Mouse (Mus musculus) lung, embryonic 14.5 days (tissue): Measurements from ENCODE around the gene Pla1a. TPM values are rescaled to one million over a fixed set of nuclear protein-coding genes. Genes with fewer than 3 reads are reported as not detected.

Experiments used
- ATAC-seq: fragments of 200-750 bp; cut with Nextera tagmentation; 2 replicates; pipeline ENCODE4 v1.8.0; 2017; ENCODE audit warnings: mild to moderate bottlenecking, moderate TSS enrichment, moderate library complexity; ENCODE audit not compliant: insufficient read depth
- DNase-seq: peaks from one replicate; pipeline ENCODE4 v3.0.0-alpha.2; 2015
- H3K27ac ChIP-seq: fragments of 300-500 bp; sonication (generic); 2 replicates; pipeline ENCODE4 v1.5.1; 2014; ENCODE audit warnings: low read depth, mild to moderate bottlenecking, moderate library complexity
- H3K27me3 ChIP-seq: fragments of 300-500 bp; sonication (generic); 2 replicates; pipeline ENCODE4 v1.6.1; 2014; ENCODE audit warnings: low read length, control low read depth; ENCODE audit not compliant: insufficient read depth
- H3K36me3 ChIP-seq: fragments of 300-500 bp; sonication (generic); 2 replicates; pipeline ENCODE4 v1.6.1; 2014; ENCODE audit warnings: control low read depth; ENCODE audit not compliant: insufficient read depth
- H3K4me1 ChIP-seq: fragments of 300-500 bp; sonication (generic); 2 replicates; pipeline ENCODE4 v1.6.1; 2014; ENCODE audit warnings: antibody characterized with exemption, control low read depth; ENCODE audit not compliant: insufficient read depth
- H3K4me2 ChIP-seq: fragments of 300-500 bp; sonication (generic); 2 replicates; pipeline ENCODE4 v1.6.1; 2014; ENCODE audit warnings: mild to moderate bottlenecking
- H3K4me3 ChIP-seq: fragments of 300-500 bp; sonication (generic); 2 replicates; pipeline ENCODE4 v1.5.1; 2014; ENCODE audit warnings: low read depth, low read length
- H3K9ac ChIP-seq: fragments of 300-500 bp; sonication (generic); 2 replicates; pipeline ENCODE4 v1.6.1; 2014
- H3K9me3 ChIP-seq: fragments of 300-500 bp; sonication (generic); 2 replicates; pipeline ENCODE4 v1.6.1; 2016; ENCODE audit warnings: low read depth, low read length, control low read depth
- CTCF ChIP-seq: IDR thresholded peaks from 2 replicates; pipeline ENCODE4 v1.5.1; 2016; ENCODE audit warnings: antibody characterized with exemption, low read depth
- WGBS: fragments of 180-500 bp; shearing (Covaris S2); extraction: QIAGEN DNeasy Blood & Tissue Kit; methylation state at CpG from one replicate; pipeline ENCODE4 v1.1.7; 2014; 5-methylcytosine and 5-hydroxymethylcytosine counted together
- polyA plus RNA-seq: library from polyadenylated mRNA; unstranded; fragments of >200 nt; fragmentation: Nextera tagmentation; extraction: Ambion mirVana; gene quantifications from 2 replicates; pipeline ENCODE4 v1.2.1, GENCODE M21; 2014

The Pla1a gene
- polyA plus RNA-seq, 1 experiment from 2014 or later, result 0.14 TPM

- DNase-seq (peak; percentile 79), ATAC-seq (peak; percentile 65)
- no peaks in the 10 kb centered on the region for H3K9me3 ChIP-seq
- peaks cover 33% of the 10 kb centered on the region for H3K36me3 ChIP-seq
- no peak overlapping the region for H3K4me2 ChIP-seq
- no peak overlapping the region for H3K9ac ChIP-seq
- no peaks in the 10 kb centered on the region for H3K27me3 ChIP-seq
- TF ChIP-seq CTCF, result no peak
- H3K27ac ChIP-seq, result 0 out of 2 replicates have a peak overlapping the region, but pooled peaks have one; percentile 32
- no peaks in the 10 kb centered on the region; the same call in 1 of the 2 replicates for H3K4me1 ChIP-seq
- 27% methylated on average over 7 of the region's 7 CpGs for WGBS
- H3K4me3 ChIP-seq, result no peak overlapping the region
These were observed 82.5 kb downstream of the Pla1a start for GRCm38 (mm10) chr16:38350361-38350855.

GRCm38 (mm10) chr16:38349881-38350280 is 83.1 kb downstream of the Pla1a start:
- Histone ChIP-seq H3K4me2 (no peak overlapping the region), H3K4me1 (no peaks in the 10 kb centered on the region; the same call in 1 of the 2 replicates), H3K4me3 (no peak overlapping the region)

GRCm38 (mm10) chr16:38348217-38348761 is 84.7 kb downstream of the Pla1a start:
- Histone ChIP-seq H3K27ac (no peak overlapping the region), H3K9me3 (no peaks in the 10 kb centered on the region), H3K9ac (no peak overlapping the region), H3K36me3 (peaks cover 27% of the 10 kb centered on the region), H3K27me3 (no peaks in the 10 kb centered on the region), H3K4me2 (peak overlapping the region; percentile 75), H3K4me1 (no peaks in the 10 kb centered on the region; the same call in 1 of the 2 replicates), H3K4me3 (no peak overlapping the region)
- DNase-seq (no peak), ATAC-seq (no peak)
- no peak for TF ChIP-seq CTCF
- 72% methylated on average over 9 of the region's 9 CpGs for WGBS

More at GRCm38 (mm10) chr16:38349881-38350280, 83.1 kb downstream of the Pla1a start:
- Histone ChIP-seq H3K9ac (no peak overlapping the region), H3K27me3 (no peaks in the 10 kb centered on the region), H3K9me3 (no peaks in the 10 kb centered on the region), H3K27ac (no peak overlapping the region), H3K36me3 (peaks cover 33% of the 10 kb centered on the region)
- DNase-seq (no peak), ATAC-seq (no peak)
- TF ChIP-seq CTCF, result no peak
- 85% methylated on average over 2 of the region's 2 CpGs for WGBS

- H3K4me1 ChIP-seq, result no peaks in the 10 kb centered on the region; the same call in 1 of the 2 replicates
- ATAC-seq, result no peak
- H3K27ac ChIP-seq, result no peak overlapping the region
- peak overlapping the region; percentile 91 for H3K9ac ChIP-seq
- TF ChIP-seq CTCF, result no peak
- no peaks in the 10 kb centered on the region for H3K27me3 ChIP-seq
- H3K4me3 ChIP-seq, result peak overlapping the region; percentile 86
- H3K36me3 ChIP-seq, result peaks cover 27% of the 10 kb centered on the region
- 53% methylated on average over 6 of the region's 6 CpGs for WGBS
- H3K9me3 ChIP-seq, result no peaks in the 10 kb centered on the region
- peak overlapping the region; percentile 75 for H3K4me2 ChIP-seq
- no peak for DNase-seq
These were observed 85.4 kb downstream of the Pla1a start for GRCm38 (mm10) chr16:38347588-38347987.

GRCm38 (mm10) chr16:38346529-38347325 is 86.2 kb downstream of the Pla1a start, which contains the start of the genes Cox17 and Gm21987:
Gene Cox17, plus strand, starts transcription at chr16:38346991.
Gene Gm21987, plus strand, starts transcription at chr16:38347040.
- peak within 1 kb of the TSS; percentile 86 for H3K4me3 ChIP-seq
- ATAC-seq (peak; percentile 93), DNase-seq (peak; percentile 98)
- peak within 1 kb of the TSS; percentile 75 for H3K4me2 ChIP-seq
- WGBS, result 3% methylated on average over 35 of the region's 35 CpGs
- no peaks in the 10 kb centered on the region; the same call in 1 of the 2 replicates for H3K4me1 ChIP-seq
- H3K9me3 ChIP-seq, result no peaks in the 10 kb centered on the region
- no peaks in the 10 kb centered on the region for H3K27me3 ChIP-seq
- no peak for TF ChIP-seq CTCF
- peak within 1 kb of the TSS; percentile 91 for H3K27ac ChIP-seq
- H3K9ac ChIP-seq, result peak within 1 kb of the TSS; percentile 91
- peaks cover 20% of the 10 kb centered on the region for H3K36me3 ChIP-seq

Other genes starting within 250 kb of the Pla1a start
- gene Nr1i2, start 138.3 kb downstream of the Pla1a start, polyA plus RNA-seq, result not detected in 2 replicates
- 0.12 and 0.14 TPM in 2 replicates for gene Maats1, start 91.0 kb downstream of the Pla1a start, polyA plus RNA-seq
- gene Cox17, start 86.2 kb downstream of the Pla1a start, polyA plus RNA-seq, result 126 and 149 TPM in 2 replicates
- gene Gm21987, start 86.1 kb downstream of the Pla1a start, polyA plus RNA-seq, result not detected in 2 replicates
- gene Popdc2, start 70.9 kb downstream of the Pla1a start, polyA plus RNA-seq, result 1.0 and 5.2 TPM in 2 replicates
- 82.9 and 91.4 TPM in 2 replicates for gene Adprh, start 19.6 kb upstream of the Pla1a start, polyA plus RNA-seq
- gene Cd80, start 22.4 kb upstream of the Pla1a start, polyA plus RNA-seq, result 0.30 and 0.39 TPM in 2 replicates
- 23.1 and 25.1 TPM in 2 replicates for gene Timmdc1, start 89.5 kb upstream of the Pla1a start, polyA plus RNA-seq
- gene Poglut1, start 117.1 kb upstream of the Pla1a start, polyA plus RNA-seq, result 61.2 and 63.4 TPM in 2 replicates
- 117 and 128 TPM in 2 replicates for gene Tmem39a, start 125.6 kb upstream of the Pla1a start, polyA plus RNA-seq